ENCODE assay signal across 21 mouse cellular contexts in the genomic region with DNA sequence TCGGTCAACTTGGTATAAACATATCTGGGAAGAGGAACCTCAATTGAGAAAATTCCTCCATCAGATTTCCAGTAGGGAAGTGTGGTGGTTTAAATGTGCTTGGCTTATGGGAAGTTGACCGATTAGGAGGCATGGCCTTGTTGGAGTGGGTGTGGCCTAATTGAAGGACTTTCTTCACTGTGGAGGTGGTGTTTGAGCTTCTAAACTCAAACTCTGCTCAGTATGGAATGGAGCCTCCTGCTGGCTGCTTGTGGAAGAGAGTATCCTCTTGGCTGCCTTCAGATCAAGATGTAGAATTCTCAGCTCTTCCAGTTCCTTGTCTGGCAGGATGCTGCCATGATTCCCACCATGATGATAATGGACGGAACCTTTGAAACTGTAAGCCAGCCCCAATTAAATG. TPM values are rescaled to one million over a fixed set of nuclear protein-coding genes. Genes with fewer than 3 reads are reported as not detected.
DNase-seq lines count a peak whose midpoint lies in the region; ATAC-seq and TF ChIP-seq lines count a peak whose summit lies in the region.
"Had no signal": no experiment of that assay in that cellular context is flagged by ENCODE, and none has a peak within 500 bp of the region (broad histone marks: within the 10 kb centered on the region; RNA-seq: fewer than 3 reads in every experiment).

No protein-coding gene starts in this region.

- H3K4me2 ChIP-seq in intestine, postnatal 0 days (replicated peaks; ENCODE audit: low read depth): no peak overlapping the region
- H3K4me2 ChIP-seq in intestine, embryonic 16.5 days (ENCODE audit: low read depth, low read length): no peak overlapping the region
- H3K4me2 ChIP-seq in lung, postnatal 0 days (replicated peaks; ENCODE audit: low read depth, low read length): no peak overlapping the region
- H3K4me2 ChIP-seq: forebrain, embryonic 12.5 days; heart, embryonic 13.5 days; hindbrain, embryonic 15.5 days; limb, embryonic 15.5 days; midbrain, embryonic 11.5 days; neural tube, embryonic 13.5 days had no signal

- no peaks in the 10 kb centered on the region for H3K9me3 ChIP-seq in intestine, postnatal 0 days (ENCODE audit: control insufficient read depth)
- H3K9me3 ChIP-seq in intestine, embryonic 16.5 days (ENCODE audit: control insufficient read depth, low read length): no peaks in the 10 kb centered on the region
- H3K9me3 ChIP-seq in lung, postnatal 0 days (ENCODE audit: low read length): no peaks in the 10 kb centered on the region
- H3K9me3 ChIP-seq: forebrain, embryonic 12.5 days; heart, embryonic 13.5 days; hindbrain, embryonic 15.5 days; limb, embryonic 15.5 days; neural tube, embryonic 13.5 days had no signal

- no peak overlapping the region for H3K9ac ChIP-seq in intestine, postnatal 0 days (ENCODE audit: low read depth, low read length)
- H3K9ac ChIP-seq in intestine, embryonic 16.5 days (ENCODE audit: low read depth, low read length): no peak overlapping the region
- no peak overlapping the region for H3K9ac ChIP-seq in lung, postnatal 0 days (replicated peaks; ENCODE audit: low read depth)
- H3K9ac ChIP-seq: forebrain, embryonic 12.5 days; heart, embryonic 13.5 days; hindbrain, embryonic 15.5 days; limb, embryonic 15.5 days; neural tube, embryonic 13.5 days had no signal

- H3K4me1 ChIP-seq in intestine, postnatal 0 days (replicated peaks; ENCODE audit: control insufficient read depth, insufficient read depth, low read length): no peaks in the 10 kb centered on the region
- no peaks in the 10 kb centered on the region for H3K4me1 ChIP-seq in intestine, embryonic 16.5 days (ENCODE audit: control insufficient read depth, insufficient read depth, low read length)
- H3K4me1 ChIP-seq in lung, postnatal 0 days (ENCODE audit: insufficient read depth, low read depth, low read length): no peaks in the 10 kb centered on the region
- H3K4me1 ChIP-seq: forebrain, embryonic 12.5 days; heart, embryonic 13.5 days; hindbrain, embryonic 15.5 days; limb, embryonic 15.5 days; neural tube, embryonic 13.5 days had no signal

- no peak overlapping the region for H3K4me3 ChIP-seq in intestine, postnatal 0 days (ENCODE audit: low read depth, low read length)
- H3K4me3 ChIP-seq in intestine, embryonic 16.5 days (ENCODE audit: low read length): no peak overlapping the region
- H3K4me3 ChIP-seq in lung, postnatal 0 days (ENCODE audit: low read depth, low read length): no peak overlapping the region
- H3K4me3 ChIP-seq: forebrain, embryonic 12.5 days; heart, embryonic 13.5 days; hindbrain, embryonic 15.5 days; limb, embryonic 15.5 days; neural tube, embryonic 13.5 days had no signal

- peak; percentile 48 for TF ChIP-seq CTCF in intestine, postnatal 0 days (IDR thresholded peaks at IDR 0.05; ENCODE audit: low read depth)
- TF ChIP-seq CTCF in lung, postnatal 0 days (IDR thresholded peaks at IDR 0.05): peak; percentile 43

- no peaks in the 10 kb centered on the region; the same call in 1 of the 2 replicates for H3K27me3 ChIP-seq in intestine, postnatal 0 days (replicated peaks; ENCODE audit: control insufficient read depth, insufficient read depth, low read length)
- no peaks in the 10 kb centered on the region for H3K27me3 ChIP-seq in intestine, embryonic 16.5 days (replicated peaks; ENCODE audit: control insufficient read depth, insufficient read depth, low read length)
- H3K27me3 ChIP-seq in lung, postnatal 0 days (replicated peaks; ENCODE audit: insufficient read depth, low read length): no peaks in the 10 kb centered on the region
- H3K27me3 ChIP-seq: forebrain, embryonic 12.5 days; hindbrain, embryonic 15.5 days; limb, embryonic 15.5 days; neural tube, embryonic 13.5 days had no signal

- WGBS in intestine, postnatal 0 days: 78% methylated on average over 3 of the region's 3 CpGs
- 79% methylated on average over 3 of the region's 3 CpGs for WGBS in intestine, embryonic 16.5 days
- WGBS in lung, postnatal 0 days: 74% methylated on average over 3 of the region's 3 CpGs

- no peak for ATAC-seq in intestine, postnatal 0 days
- no peak for ATAC-seq in intestine, embryonic 16.5 days
- ATAC-seq in lung, postnatal 0 days: no peak
- ATAC-seq: Patski had no signal

- no peaks in the 10 kb centered on the region for H3K36me3 ChIP-seq in intestine, postnatal 0 days (ENCODE audit: control insufficient read depth, insufficient read depth)
- H3K36me3 ChIP-seq in intestine, embryonic 16.5 days (ENCODE audit: control insufficient read depth, insufficient read depth, low read length): no peaks in the 10 kb centered on the region
- H3K36me3 ChIP-seq in lung, postnatal 0 days (ENCODE audit: insufficient read depth, low read length): no peaks in the 10 kb centered on the region
- H3K36me3 ChIP-seq: forebrain, embryonic 12.5 days; heart, embryonic 13.5 days; hindbrain, embryonic 15.5 days; limb, embryonic 15.5 days; neural tube, embryonic 13.5 days had no signal

- no peak overlapping the region for H3K27ac ChIP-seq in intestine, postnatal 0 days (ENCODE audit: low read depth, low read length)
- no peak overlapping the region for H3K27ac ChIP-seq in intestine, embryonic 16.5 days (ENCODE audit: low read length)
- no peak overlapping the region for H3K27ac ChIP-seq in lung, postnatal 0 days (ENCODE audit: low read length)
- H3K27ac ChIP-seq: forebrain, embryonic 12.5 days; heart, embryonic 13.5 days; hindbrain, embryonic 15.5 days; limb, embryonic 15.5 days; neural tube, embryonic 13.5 days had no signal

- DNase-seq in lung, postnatal 0 days (ENCODE audit: low spot score): no peak
- DNase-seq in lung, postnatal 14 days: no peak
- peak; percentile 44 for DNase-seq in adipocyte (ENCODE audit: low spot score)
- DNase-seq in embryo, embryonic 11 days: no peak
- no peak for DNase-seq in thymus, adult 18-20 months
- no peak for DNase-seq in ovary, adult 18-20 months (ENCODE audit: low spot score)
- DNase-seq: cerebellum, postnatal 10 days; gastrocnemius, postnatal 36 days; heart, postnatal 36 days; kidney, adult 18-20 months; kidney, postnatal 4 days; thymus, postnatal 4 days had no signal

- TF ChIP-seq EP300 in lung, postnatal 0 days (IDR thresholded peaks at IDR 0.05): no peak

RNA-seq across cellular contexts. Expression of gene Txnrd3, which starts 21.1 kb away (rescaled TPM):
- polyA plus RNA-seq in intestine, postnatal 0 days (2015; fragmentation: Nextera tagmentation; extraction: Ambion mirVana): 6.6 and 7.3 TPM in 2 replicates
- 6.1 and 6.6 TPM in 2 replicates for polyA plus RNA-seq in intestine, embryonic 16.5 days (2015; fragmentation: Nextera tagmentation; extraction: Ambion mirVana)
- polyA plus RNA-seq in lung, postnatal 0 days (2015; fragmentation: Nextera tagmentation; extraction: Ambion mirVana): 20.6 and 26.3 TPM in 2 replicates

RNA-seq across cellular contexts. Expression of gene Chchd6, which starts 27.2 kb away (rescaled TPM):
- 14.8 and 15.5 TPM in 2 replicates for polyA plus RNA-seq in intestine, postnatal 0 days (2015; fragmentation: Nextera tagmentation; extraction: Ambion mirVana)
- polyA plus RNA-seq in intestine, embryonic 16.5 days (2015; fragmentation: Nextera tagmentation; extraction: Ambion mirVana): 36.8 and 41.3 TPM in 2 replicates
- 24.6 and 25.0 TPM in 2 replicates for polyA plus RNA-seq in lung, postnatal 0 days (2015; fragmentation: Nextera tagmentation; extraction: Ambion mirVana)
